Mouse (Mus musculus): ENCODE results near the gene Arid1b. TPM values are rescaled to one million over a fixed set of nuclear protein-coding genes. Genes with fewer than 3 reads are reported as not detected.

The Arid1b gene
- polyA plus RNA-seq, 1 experiment from 2014 or later: 20.5 TPM

DNA sequence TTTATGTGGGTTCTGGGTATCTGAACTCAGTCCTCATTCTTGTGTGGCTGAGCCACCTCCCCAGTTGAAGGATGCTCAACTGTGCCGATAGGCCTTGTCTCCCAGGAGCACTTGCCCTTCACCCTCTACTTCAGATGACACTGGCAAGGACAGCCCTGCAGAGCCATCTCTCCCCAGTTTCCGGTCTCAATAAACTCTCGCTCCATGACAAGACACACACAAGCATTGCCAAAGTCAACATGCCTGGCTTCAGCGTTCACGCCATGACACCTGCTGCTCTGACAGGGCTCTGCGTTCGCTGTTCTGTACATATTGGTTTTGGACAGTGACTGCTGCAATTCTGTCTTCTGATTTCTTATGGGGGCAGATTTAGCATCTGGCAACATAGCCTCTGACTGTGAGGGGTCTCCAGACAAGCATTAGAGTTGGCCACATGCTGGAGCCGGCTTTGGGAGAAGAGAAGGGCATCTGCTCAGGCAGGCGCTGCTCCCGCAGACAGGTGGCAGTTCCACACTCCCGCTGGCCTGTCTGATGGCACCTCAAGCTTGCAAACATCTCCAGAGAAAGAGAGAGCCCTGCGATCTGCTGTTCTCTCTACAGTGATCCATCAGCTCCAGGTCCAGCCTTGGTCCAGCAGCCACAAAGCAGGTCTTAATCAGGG lies 392.9 kb downstream of the Arid1b start:
- Histone ChIP-seq H3K4me1 (replicated peaks; ENCODE audit: control insufficient read depth, insufficient read depth, low read length) (peaks cover 11% of the 10 kb centered on the region; the same call in 1 of the 2 replicates), H3K36me3 (replicated peaks; ENCODE audit: control insufficient read depth, insufficient read depth) (no peaks in the 10 kb centered on the region), H3K4me2 (replicated peaks) (no peak overlapping the region), H3K9ac (no peak overlapping the region), H3K27me3 (ENCODE audit: control insufficient read depth, insufficient read depth, low read length) (no peaks in the 10 kb centered on the region), H3K27ac (no peak overlapping the region), H3K9me3 (ENCODE audit: control insufficient read depth, low read length) (no peaks in the 10 kb centered on the region), H3K4me3 (replicated peaks; ENCODE audit: low read length) (no peak overlapping the region)
- WGBS: 85% methylated on average over 12 of the region's 12 CpGs
- ATAC-seq (ENCODE audit: low FRiP score) (no peak), DNase-seq (ENCODE audit: low spot score) (no peak)

- H3K27me3 ChIP-seq (ENCODE audit: control insufficient read depth, insufficient read depth, low read length): no peaks in the 10 kb centered on the region
- no peak for DNase-seq (ENCODE audit: low spot score)
- no peak for ATAC-seq (ENCODE audit: low FRiP score)
- H3K9ac ChIP-seq: no peak overlapping the region
- no peak overlapping the region for H3K4me3 ChIP-seq (replicated peaks; ENCODE audit: low read length)
- no peaks in the 10 kb centered on the region for H3K36me3 ChIP-seq (replicated peaks; ENCODE audit: control insufficient read depth, insufficient read depth)
- peaks cover 11% of the 10 kb centered on the region; the same call in 1 of the 2 replicates for H3K4me1 ChIP-seq (replicated peaks; ENCODE audit: control insufficient read depth, insufficient read depth, low read length)
- H3K4me2 ChIP-seq (replicated peaks): no peak overlapping the region
- 0 out of 2 replicates have a peak, but pooled peaks cover 2% of the 10 kb centered on the region for H3K9me3 ChIP-seq (ENCODE audit: control insufficient read depth, low read length)
- 63% methylated on average over 3 of the region's 3 CpGs for WGBS
- no peak overlapping the region for H3K27ac ChIP-seq
Measured at GRCm38 (mm10) chr17:5388351-5388750, 394.2 kb downstream of the Arid1b start.

GRCm38 (mm10) chr17:5390682-5391081 lies 396.6 kb downstream of the Arid1b start:
- Histone ChIP-seq H3K4me1 (replicated peaks; ENCODE audit: control insufficient read depth, insufficient read depth, low read length) (peaks cover 11% of the 10 kb centered on the region; the same call in 1 of the 2 replicates), H3K27ac (peak overlapping the region; percentile 38), H3K9ac (no peak overlapping the region), H3K27me3 (ENCODE audit: control insufficient read depth, insufficient read depth, low read length) (no peaks in the 10 kb centered on the region), H3K4me3 (replicated peaks; ENCODE audit: low read length) (no peak overlapping the region), H3K36me3 (replicated peaks; ENCODE audit: control insufficient read depth, insufficient read depth) (no peaks in the 10 kb centered on the region), H3K9me3 (ENCODE audit: control insufficient read depth, low read length) (0 out of 2 replicates have a peak, but pooled peaks cover 2% of the 10 kb centered on the region), H3K4me2 (replicated peaks) (no peak overlapping the region)
- ATAC-seq (ENCODE audit: low FRiP score) (no peak), DNase-seq (ENCODE audit: low spot score) (no peak)
- WGBS: 54% methylated on average over 10 of the region's 10 CpGs

DNA sequence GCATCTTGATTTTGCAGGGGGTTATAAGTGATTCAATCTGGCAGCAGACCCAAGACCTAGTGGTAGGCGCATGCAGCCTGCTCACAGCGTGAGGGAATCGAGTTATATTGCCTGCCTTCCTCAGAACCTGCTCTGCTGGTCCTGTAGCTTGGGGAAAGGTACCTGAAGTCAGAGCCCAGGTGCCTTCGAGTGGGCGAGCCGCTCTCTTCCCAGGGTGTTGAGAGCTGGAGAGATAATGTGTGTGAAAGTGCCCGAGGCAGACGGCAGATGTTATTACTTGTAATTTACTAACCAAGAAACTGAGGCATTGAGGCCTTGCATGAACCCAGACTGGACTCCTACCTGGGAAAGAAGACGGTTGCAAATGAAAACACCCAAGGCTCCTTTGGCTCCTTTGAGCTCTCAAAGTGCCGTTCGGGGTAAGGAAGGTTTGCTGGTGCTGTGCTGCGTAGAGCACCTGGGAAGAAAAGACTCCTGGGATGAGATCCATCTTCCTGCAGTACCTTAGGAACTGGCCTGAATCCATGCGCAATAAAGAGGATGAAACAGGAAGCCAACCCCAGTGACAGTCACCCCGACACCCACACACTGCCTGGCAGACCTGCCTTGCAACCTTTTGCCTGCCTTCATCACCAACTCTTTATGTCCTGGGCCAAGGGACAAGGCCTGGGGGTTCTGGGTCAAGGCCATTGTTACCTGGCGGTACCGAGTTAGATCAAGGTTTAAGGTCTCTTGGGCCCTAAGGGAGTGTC lies 401.5 kb downstream of the Arid1b start:
- H3K4me1 ChIP-seq (replicated peaks; ENCODE audit: control insufficient read depth, insufficient read depth, low read length): peaks cover under 1% of the 10 kb centered on the region; the same call in 1 of the 2 replicates
- 0 out of 2 replicates have a peak, but pooled peaks cover 2% of the 10 kb centered on the region for H3K9me3 ChIP-seq (ENCODE audit: control insufficient read depth, low read length)
- DNase-seq (ENCODE audit: low spot score) (no peak), ATAC-seq (ENCODE audit: low FRiP score) (no peak)
- no peak overlapping the region for H3K4me3 ChIP-seq (replicated peaks; ENCODE audit: low read length)
- H3K27me3 ChIP-seq (ENCODE audit: control insufficient read depth, insufficient read depth, low read length): no peaks in the 10 kb centered on the region
- 90% methylated on average over 16 of the region's 16 CpGs for WGBS
- H3K9ac ChIP-seq: no peak overlapping the region
- H3K4me2 ChIP-seq (replicated peaks): no peak overlapping the region
- H3K36me3 ChIP-seq (replicated peaks; ENCODE audit: control insufficient read depth, insufficient read depth): no peaks in the 10 kb centered on the region
- no peak overlapping the region for H3K27ac ChIP-seq

- 64% methylated on average over 5 of the region's 5 CpGs for WGBS
- Histone ChIP-seq H3K4me2 (replicated peaks) (no peak overlapping the region), H3K27ac (no peak overlapping the region), H3K27me3 (ENCODE audit: control insufficient read depth, insufficient read depth, low read length) (no peaks in the 10 kb centered on the region), H3K4me3 (replicated peaks; ENCODE audit: low read length) (no peak overlapping the region), H3K9me3 (ENCODE audit: control insufficient read depth, low read length) (0 out of 2 replicates have a peak, but pooled peaks cover 2% of the 10 kb centered on the region), H3K9ac (no peak overlapping the region), H3K36me3 (replicated peaks; ENCODE audit: control insufficient read depth, insufficient read depth) (no peaks in the 10 kb centered on the region), H3K4me1 (replicated peaks; ENCODE audit: control insufficient read depth, insufficient read depth, low read length) (no peaks in the 10 kb centered on the region)
- ATAC-seq (ENCODE audit: low FRiP score): no peak
- DNase-seq (ENCODE audit: low spot score): no peak
Measured at GRCm38 (mm10) chr17:5396213-5396612, 402.1 kb downstream of the Arid1b start.

Data from hindbrain, embryonic 14.5 days (tissue).